Mouse (Mus musculus) megakaryocyte, adult 5-6 weeks (primary cell): ENCODE measurements around the gene Macc1. TPM values are rescaled to one million over a fixed set of nuclear protein-coding genes. Genes with fewer than 3 reads are reported as not detected.
A peak's percentile ranks its signal among the peaks of the same experiment; 100 is the strongest.

Source experiments
- ATAC-seq: 2 replicates; pipeline ENCODE4 v1.8.0; 2016; ENCODE audit warnings: mild to moderate bottlenecking, inconsistent platforms; ENCODE audit not compliant: poor library complexity, severe bottlenecking
- total RNA-seq, 2 experiments: library from RNA; stranded (forward) in 1 of 2; stranded (reverse) in 1 of 2; fragments of 153-499, 151-499 nt in 1 of 2; fragments of 221-1000, 200-1000 nt in 1 of 2; gene quantifications; 2 replicates each; pipeline versions ENCODE4 v1.2.3 to v1.2.4; 2015 to 2017

The Macc1 gene
- total RNA-seq, 2 experiments from 2014 or later, result not detected

DNA sequence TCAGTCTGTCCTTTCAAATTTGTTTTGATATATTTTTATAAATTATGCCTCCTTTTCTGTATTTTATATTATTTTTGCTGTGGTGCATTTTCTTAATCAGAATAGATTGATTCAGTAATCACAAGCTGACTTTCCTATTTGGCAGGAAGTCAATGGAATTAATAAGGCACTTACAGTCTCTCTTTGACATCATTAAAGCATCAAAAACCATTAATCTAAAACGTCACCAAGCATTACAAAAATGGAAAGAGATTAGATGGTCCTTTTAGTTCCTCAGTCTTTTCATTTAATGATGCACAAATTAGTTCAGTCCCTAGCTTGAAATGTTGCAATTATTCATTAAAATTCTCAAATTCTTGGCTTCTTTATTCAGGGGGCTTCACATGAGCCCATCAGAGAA, 153.6 kb downstream of the Macc1 start:
- ATAC-seq, result no peak

DNA sequence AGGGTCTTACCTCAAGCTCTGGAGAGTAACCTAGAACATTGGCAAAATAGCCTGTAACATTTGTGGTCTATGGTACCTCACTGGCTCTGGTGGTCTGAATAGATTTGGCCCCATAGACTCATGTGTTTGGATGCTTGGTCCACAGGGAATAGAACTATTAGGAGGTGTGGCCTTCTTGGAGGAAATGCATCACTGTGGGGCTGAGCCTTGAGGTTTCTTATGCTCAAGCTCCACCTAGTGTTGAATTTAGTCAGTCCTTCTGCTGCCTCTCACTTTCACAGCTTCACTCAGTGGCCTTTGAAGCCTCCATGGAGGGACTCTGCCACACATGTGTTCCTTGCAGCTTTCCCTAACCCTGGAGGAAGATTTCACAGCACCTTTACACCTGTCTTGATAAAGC, 156.2 kb downstream of the Macc1 start:
- peak; percentile 92 for ATAC-seq

DNA sequence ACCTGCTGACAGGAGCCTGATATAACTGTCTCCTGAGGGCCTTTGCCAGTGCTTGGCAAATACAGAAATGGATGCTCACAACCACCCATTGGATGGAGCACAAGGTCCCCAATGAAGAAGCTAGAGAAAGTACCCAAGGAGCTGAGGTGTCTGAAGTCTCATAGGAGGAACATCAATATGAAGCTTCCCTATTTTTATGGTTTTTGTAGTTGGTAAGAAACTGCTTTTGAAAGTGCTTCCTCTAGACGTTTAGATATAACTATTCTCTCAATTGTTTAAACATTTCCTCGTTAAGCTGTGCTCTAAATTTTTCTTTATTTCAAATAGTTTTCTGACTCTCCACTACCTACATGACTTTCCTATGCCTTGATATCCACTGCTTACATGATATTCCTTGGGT, 169.2 kb downstream of the Macc1 start:
- ATAC-seq, result peak; percentile 77

DNA sequence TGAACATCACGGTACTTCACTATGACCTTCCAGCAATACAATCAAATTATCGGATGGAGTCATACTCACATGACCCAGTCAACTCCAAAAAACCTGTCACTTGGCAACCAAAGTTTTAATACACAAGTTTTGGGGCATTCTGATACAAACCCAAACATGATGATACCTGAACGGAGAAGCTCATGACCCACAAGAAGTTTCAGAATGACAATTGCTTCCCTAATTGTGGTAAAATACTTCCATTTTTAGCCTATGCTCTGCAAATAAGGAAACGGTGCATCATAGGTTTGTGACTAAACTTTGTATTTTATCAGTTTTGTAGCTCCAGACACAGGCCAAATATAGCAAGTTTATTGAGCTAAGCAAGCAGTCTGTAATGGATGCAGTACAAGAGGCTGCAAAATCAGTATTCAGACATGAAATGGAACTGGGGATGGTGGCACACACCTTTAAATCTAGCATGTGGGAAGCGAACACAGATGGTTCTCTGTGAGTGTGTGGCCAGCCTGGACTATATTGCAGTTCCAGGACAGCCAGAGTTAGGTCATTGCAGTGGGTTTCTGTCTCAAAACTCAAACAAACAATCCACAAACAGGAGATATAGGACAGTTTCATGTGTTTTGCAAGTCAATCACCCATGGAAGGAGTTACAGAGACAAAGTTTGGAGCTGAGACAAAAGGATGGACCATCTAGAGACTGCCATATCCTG, 170.0 kb downstream of the Macc1 start:
- peak; percentile 94 for ATAC-seq

DNA sequence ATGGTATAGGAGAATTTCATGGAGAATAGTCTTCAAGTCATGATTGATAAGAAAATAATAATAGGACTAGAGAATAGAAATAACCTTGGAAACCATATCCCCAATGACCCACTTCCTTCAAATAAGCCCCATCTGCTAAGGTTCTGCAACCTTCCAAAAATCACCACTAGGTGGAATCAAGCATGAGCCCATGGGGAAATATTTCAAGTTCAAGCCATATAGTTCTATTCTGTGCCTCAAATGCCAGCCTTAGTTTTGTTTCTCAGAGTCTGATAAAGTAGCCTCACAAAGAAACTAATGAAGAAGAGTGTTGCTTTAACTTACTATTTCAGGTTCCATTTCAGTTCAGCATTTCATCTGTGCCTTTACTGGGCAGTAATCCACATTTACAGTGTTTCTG, 197.1 kb downstream of the Macc1 start:
- no peak for ATAC-seq

Other genes with a start within 250 kb of the Macc1 start
- gene Itgb8, start 75.5 kb upstream of the Macc1 start, total RNA-seq (2015), result 0.02 TPM in 1 of 2 replicates, not detected in the other
- gene Itgb8, start 75.5 kb upstream of the Macc1 start, total RNA-seq (2017), result not detected in 2 replicates